Mouse (Mus musculus): Measurements from ENCODE around the gene Itprid1.

GRCm38 (mm10) chr6:55808692-55809091, 28.0 kb upstream of the Itprid1 start:
- TF ChIP-seq CHD2 (IDR thresholded peaks at IDR 0.05; ENCODE audit: low read depth, low read length): no peak
- TF ChIP-seq ZC3H11A (IDR thresholded peaks at IDR 0.05; ENCODE audit: borderline replicate concordance, low read depth, low read length): no peak
- no peak for TF ChIP-seq ZNF384 (IDR thresholded peaks at IDR 0.05; ENCODE audit: low read depth, low read length)
- no peak for TF ChIP-seq HCFC1 (IDR thresholded peaks at IDR 0.05; ENCODE audit: borderline replicate concordance, insufficient read depth, low read length)
- no peak for TF ChIP-seq MAFK (IDR thresholded peaks at IDR 0.05; ENCODE audit: insufficient read depth, low read depth, low read length)

Measured in ES-E14 (cell line).